Mouse (Mus musculus): ENCODE measurements around the gene Snapc1.

The Snapc1 gene

DNA sequence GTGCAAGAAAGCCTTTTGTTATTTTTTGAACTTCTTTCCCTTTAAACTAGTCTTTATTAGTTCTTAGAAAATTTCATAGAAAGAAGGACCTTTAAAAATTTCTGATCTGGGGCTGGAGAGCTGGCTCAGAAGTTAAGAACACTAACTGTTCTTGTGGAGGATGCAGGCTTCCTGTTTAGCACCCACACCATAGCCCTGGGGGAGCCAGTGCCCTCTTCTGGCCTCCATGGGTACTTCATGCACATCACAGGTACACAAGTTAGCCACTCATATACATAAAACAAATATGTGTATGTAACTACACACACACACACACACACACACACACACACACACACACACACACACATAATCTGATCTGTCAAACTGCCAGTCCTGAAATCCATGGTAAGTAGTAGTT, 25.3 kb downstream of the Snapc1 start:
- DNase-seq (ENCODE audit: low spot score in 2 of 2), result peak in 1 of 2 experiments; percentile 56

DNA sequence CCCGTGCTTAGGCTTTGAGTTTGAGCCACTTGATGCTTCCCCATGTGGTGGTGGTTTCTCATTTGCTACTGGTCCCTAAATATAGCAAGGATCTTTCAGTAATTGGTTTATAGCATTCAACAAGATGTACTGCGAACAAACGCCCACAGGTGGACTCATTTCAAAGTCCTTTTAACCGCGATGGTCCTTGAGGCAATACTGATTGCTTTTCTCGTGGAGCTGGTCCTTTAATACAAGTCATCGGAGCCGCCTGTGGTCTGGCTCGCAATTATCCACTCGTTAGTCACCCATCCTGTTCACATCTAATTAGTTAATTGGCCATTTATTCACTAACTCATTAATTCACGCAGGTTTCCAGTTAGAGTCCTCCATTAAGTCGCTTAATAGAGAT, 32.6 kb downstream of the Snapc1 start:
- no peak for DNase-seq (ENCODE audit: low spot score in 2 of 2)

- peak in 1 of 2 experiments; percentile 43 for DNase-seq (ENCODE audit: low spot score in 2 of 2)
These were observed 33.2 kb downstream of the Snapc1 start, which contains the start of gene Syt16 for GRCm38 (mm10) chr12:73997297-73998127. TSS of gene Syt16 (plus strand) at chr12:73997661.

GRCm38 (mm10) chr12:73998128-73998456, 33.8 kb downstream of the Snapc1 start:
- peak in 1 of 2 experiments; percentile 13 for DNase-seq (ENCODE audit: low spot score in 2 of 2)

DNA sequence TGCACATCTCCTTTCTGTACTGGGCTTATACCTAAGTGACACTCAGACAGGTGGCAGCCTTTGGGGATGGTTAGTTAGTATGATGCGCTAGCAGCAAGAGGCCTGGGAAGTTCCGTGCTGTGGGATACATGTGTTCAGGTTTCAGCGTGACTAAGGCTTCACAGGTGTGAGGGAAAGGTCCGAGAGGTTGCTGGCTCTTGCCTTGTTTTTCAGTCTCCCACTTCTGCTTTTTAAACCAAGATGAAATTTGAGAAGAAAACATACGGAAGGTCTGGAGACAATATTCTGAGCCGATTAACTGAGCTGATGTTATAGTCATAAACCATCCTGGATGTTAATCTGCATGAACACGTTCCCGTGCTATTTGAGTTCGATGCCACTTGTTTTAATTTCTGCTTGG, 38.2 kb downstream of the Snapc1 start:
- no peak for DNase-seq (ENCODE audit: low spot score in 2 of 2)

DNA sequence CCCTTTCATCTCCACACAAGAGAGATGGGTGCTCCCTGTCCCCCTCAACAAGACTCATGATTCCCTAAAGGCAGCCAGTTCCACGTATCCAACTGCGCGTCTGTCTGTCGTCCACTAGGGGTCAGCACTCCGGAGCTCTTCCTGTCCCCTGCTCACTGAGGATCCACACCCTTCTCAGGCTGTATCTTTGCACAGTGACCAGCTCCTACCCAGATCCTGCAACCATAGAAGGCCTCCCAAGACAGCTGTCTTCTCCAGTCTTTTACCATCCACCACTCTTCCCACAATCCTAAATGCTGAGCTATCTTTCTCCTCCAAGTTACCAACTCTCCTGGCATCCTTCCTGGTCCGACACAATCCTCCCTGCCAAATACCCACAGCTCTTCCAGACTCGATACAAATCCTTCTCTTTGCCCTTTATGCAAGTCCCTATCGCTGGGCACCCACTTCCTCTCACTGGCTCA, 45.2 kb downstream of the Snapc1 start:
- DNase-seq (ENCODE audit: low spot score in 2 of 2), result peak in 1 of 2 experiments; percentile 38

DNA sequence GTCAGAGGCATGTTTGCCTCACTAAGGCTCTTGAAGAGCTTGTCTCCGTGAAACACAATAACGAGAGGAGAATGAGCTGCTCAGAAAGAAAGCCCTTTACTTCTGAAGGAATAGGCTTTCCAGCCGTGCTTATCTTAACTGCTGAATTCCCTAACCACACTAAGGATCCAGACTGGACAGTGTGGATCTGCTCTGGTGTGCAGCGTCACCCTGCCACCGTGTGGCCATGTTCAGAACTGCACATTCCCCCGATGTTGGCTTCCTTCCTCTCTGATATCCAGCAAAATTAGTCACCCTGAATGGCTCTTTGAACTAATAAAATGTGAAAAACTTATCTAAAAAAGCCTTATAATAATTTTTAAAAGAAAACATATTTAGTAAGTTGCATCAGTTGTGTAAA, 49.5 kb downstream of the Snapc1 start:
- DNase-seq (ENCODE audit: low spot score in 2 of 2), result peak; percentile 71 to 90

GRCm38 (mm10) chr12:74014739-74015270, 50.5 kb downstream of the Snapc1 start:
- no peak for DNase-seq (ENCODE audit: low spot score in 2 of 2)

- DNase-seq (ENCODE audit: low spot score in 2 of 2), result no peak
These were observed 51.2 kb downstream of the Snapc1 start for GRCm38 (mm10) chr12:74015491-74015890.

GRCm38 (mm10) chr12:74023260-74023659, 59.0 kb downstream of the Snapc1 start:
- DNase-seq (ENCODE audit: low spot score in 2 of 2), result no peak

DNA sequence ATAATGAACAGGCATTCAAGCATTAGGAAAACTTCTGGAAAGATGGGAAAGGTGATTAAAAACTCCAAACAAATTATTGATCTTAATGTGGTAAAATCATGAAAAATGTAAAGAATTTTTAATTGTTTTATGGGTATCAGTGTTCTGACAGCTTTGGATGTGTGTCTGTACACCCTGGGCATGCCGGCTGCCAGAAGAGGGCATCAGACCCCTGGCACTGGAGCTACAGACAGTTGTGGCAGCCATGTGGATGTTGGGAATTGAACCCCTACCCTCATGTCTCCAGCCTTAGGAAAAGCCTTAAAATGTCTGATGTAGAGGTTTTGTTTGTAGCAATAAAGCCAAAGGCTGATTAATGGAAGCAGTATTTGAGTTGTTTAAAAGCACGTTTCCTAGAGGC, 60.6 kb downstream of the Snapc1 start:
- no peak for DNase-seq (ENCODE audit: low spot score in 2 of 2)
